Mouse (Mus musculus) lung, embryonic 16.5 days (tissue): Measurements from ENCODE around the gene Ankrd33b. TPM values are rescaled to one million over a fixed set of nuclear protein-coding genes. Genes with fewer than 3 reads are reported as not detected.

ENCODE experiments used
- ATAC-seq: fragments of 200-750 bp; cut with Nextera tagmentation; 2 replicates; pipeline ENCODE4 v1.8.0; 2017; ENCODE audit warnings: low read depth, mild to moderate bottlenecking, moderate library complexity
- H3K27ac ChIP-seq: fragments of 300-500 bp; sonication (generic); 2 replicates; pipeline ENCODE4 v1.5.1; 2014; ENCODE audit warnings: mild to moderate bottlenecking, control low read depth, low read length
- H3K27me3 ChIP-seq: fragments of 300-500 bp; sonication (generic); 2 replicates; pipeline ENCODE4 v1.6.1; 2014; ENCODE audit warnings: low read depth, low read length, mixed read lengths; ENCODE audit not compliant: control insufficient read depth, insufficient read depth
- H3K36me3 ChIP-seq: fragments of 300-500 bp; sonication (generic); 2 replicates; pipeline ENCODE4 v1.6.1; 2014; ENCODE audit warnings: low read length; ENCODE audit not compliant: control insufficient read depth, insufficient read depth
- H3K4me1 ChIP-seq: fragments of 300-500 bp; sonication (generic); replicated peaks from 2 replicates; pipeline ENCODE4 v1.6.1; 2014; ENCODE audit warnings: low read length, mixed read lengths; ENCODE audit not compliant: control insufficient read depth, insufficient read depth
- H3K4me2 ChIP-seq: fragments of 300-500 bp; sonication (generic); 2 replicates; pipeline ENCODE4 v1.6.1; 2014; ENCODE audit warnings: low read depth, low read length, control low read depth
- H3K4me3 ChIP-seq: fragments of 300-500 bp; sonication (generic); 2 replicates; pipeline ENCODE4 v1.5.1; 2014; ENCODE audit warnings: mild to moderate bottlenecking, low read length, control low read depth
- H3K9ac ChIP-seq: fragments of 300-500 bp; sonication (generic); 2 replicates; pipeline ENCODE4 v1.6.1; 2014; ENCODE audit warnings: low read length, control low read depth
- H3K9me3 ChIP-seq: fragments of 300-500 bp; sonication (generic); 2 replicates; pipeline ENCODE4 v1.6.1; 2016; ENCODE audit warnings: low read length; ENCODE audit not compliant: control insufficient read depth
- whole genome bisulfite sequencing: fragments of 180-500 bp; shearing (Covaris S2); extraction: QIAGEN DNeasy Blood & Tissue Kit; methylation state at CpG from one replicate; pipeline ENCODE4 v1.1.7; 2014; 5-methylcytosine and 5-hydroxymethylcytosine counted together
- polyA plus RNA-seq: library from polyadenylated mRNA; unstranded; fragments of >200 nt; fragmentation: Nextera tagmentation; extraction: Ambion mirVana; gene quantifications from 2 replicates; pipeline ENCODE4 v1.2.1, GENCODE M21; 2015

Gene Ankrd33b
- polyA plus RNA-seq, 1 experiment from 2014 or later = 3.9 TPM

- Histone ChIP-seq H3K27me3 (no peaks in the 10 kb centered on the region), H3K9me3 (0 out of 2 replicates have a peak, but pooled peaks cover under 1% of the 10 kb centered on the region), H3K9ac (no peak overlapping the region), H3K4me1 (no peaks in the 10 kb centered on the region), H3K36me3 (no peaks in the 10 kb centered on the region), H3K4me3 (no peak overlapping the region), H3K4me2 (no peak overlapping the region), H3K27ac (no peak overlapping the region)
- WGBS = 83% methylated on average over 12 of the region's 12 CpGs
- ATAC-seq = no peak
These were observed 34.8 kb upstream of the Ankrd33b start for GRCm38 (mm10) chr15:31402200-31402892.

GRCm38 (mm10) chr15:31400974-31401373, 33.4 kb upstream of the Ankrd33b start:
- H3K9ac ChIP-seq = no peak overlapping the region
- ATAC-seq = peak; percentile 49; the same call in 1 of the 2 replicates
- H3K36me3 ChIP-seq = no peaks in the 10 kb centered on the region
- no peaks in the 10 kb centered on the region for H3K27me3 ChIP-seq
- no peak overlapping the region for H3K4me2 ChIP-seq
- H3K9me3 ChIP-seq = 0 out of 2 replicates have a peak, but pooled peaks cover 2% of the 10 kb centered on the region
- H3K27ac ChIP-seq = no peak overlapping the region
- no peaks in the 10 kb centered on the region for H3K4me1 ChIP-seq
- 27% methylated on average over 3 of the region's 3 CpGs for WGBS
- H3K4me3 ChIP-seq = no peak overlapping the region

- no peaks in the 10 kb centered on the region for H3K27me3 ChIP-seq
- WGBS = 91% methylated on average over 13 of the region's 13 CpGs
- no peak overlapping the region for H3K9ac ChIP-seq
- no peak overlapping the region for H3K27ac ChIP-seq
- H3K36me3 ChIP-seq = no peaks in the 10 kb centered on the region
- H3K4me2 ChIP-seq = no peak overlapping the region
- no peak for ATAC-seq
- H3K9me3 ChIP-seq = 0 out of 2 replicates have a peak, but pooled peaks cover 2% of the 10 kb centered on the region
- H3K4me1 ChIP-seq = no peaks in the 10 kb centered on the region
- no peak overlapping the region for H3K4me3 ChIP-seq
These were observed 31.2 kb upstream of the Ankrd33b start for GRCm38 (mm10) chr15:31398769-31399168.

- no peak for ATAC-seq
- H3K9ac ChIP-seq = no peak overlapping the region
- 0 out of 2 replicates have a peak, but pooled peaks cover 2% of the 10 kb centered on the region for H3K9me3 ChIP-seq
- H3K27me3 ChIP-seq = no peaks in the 10 kb centered on the region
- no peak overlapping the region for H3K4me3 ChIP-seq
- no peaks in the 10 kb centered on the region for H3K36me3 ChIP-seq
- WGBS = 73% methylated on average over 3 of the region's 3 CpGs
- H3K4me1 ChIP-seq = no peaks in the 10 kb centered on the region
- no peak overlapping the region for H3K4me2 ChIP-seq
- no peak overlapping the region for H3K27ac ChIP-seq
These were observed 29.9 kb upstream of the Ankrd33b start for GRCm38 (mm10) chr15:31397379-31397778.

- Histone ChIP-seq H3K9me3 (0 out of 2 replicates have a peak, but pooled peaks cover 2% of the 10 kb centered on the region), H3K9ac (no peak overlapping the region), H3K4me3 (no peak overlapping the region), H3K4me1 (no peaks in the 10 kb centered on the region), H3K36me3 (no peaks in the 10 kb centered on the region), H3K27ac (no peak overlapping the region), H3K4me2 (no peak overlapping the region), H3K27me3 (no peaks in the 10 kb centered on the region)
- WGBS = 62% methylated on average over 5 of the region's 5 CpGs
- no peak for ATAC-seq
These were observed 29.2 kb upstream of the Ankrd33b start for GRCm38 (mm10) chr15:31396755-31397154.

- Histone ChIP-seq H3K9ac (no peak overlapping the region), H3K4me1 (no peaks in the 10 kb centered on the region), H3K9me3 (0 out of 2 replicates have a peak, but pooled peaks cover 2% of the 10 kb centered on the region), H3K4me3 (no peak overlapping the region), H3K36me3 (no peaks in the 10 kb centered on the region), H3K4me2 (no peak overlapping the region), H3K27ac (no peak overlapping the region), H3K27me3 (no peaks in the 10 kb centered on the region)
- ATAC-seq = no peak
- WGBS = 89% methylated on average over 4 of the region's 4 CpGs
These were observed 28.5 kb upstream of the Ankrd33b start for GRCm38 (mm10) chr15:31395986-31396385.

GRCm38 (mm10) chr15:31393402-31393801, 25.9 kb upstream of the Ankrd33b start:
- no peak for ATAC-seq
- no peak overlapping the region for H3K27ac ChIP-seq
- no peak overlapping the region for H3K4me2 ChIP-seq
- H3K27me3 ChIP-seq = no peaks in the 10 kb centered on the region
- 83% methylated on average over 6 of the region's 6 CpGs for WGBS
- H3K36me3 ChIP-seq = no peaks in the 10 kb centered on the region
- no peaks in the 10 kb centered on the region for H3K4me1 ChIP-seq
- no peak overlapping the region for H3K4me3 ChIP-seq
- no peak overlapping the region for H3K9ac ChIP-seq
- H3K9me3 ChIP-seq = 0 out of 2 replicates have a peak, but pooled peaks cover 2% of the 10 kb centered on the region

- no peak for ATAC-seq
- Histone ChIP-seq H3K4me2 (no peak overlapping the region), H3K4me1 (no peaks in the 10 kb centered on the region), H3K27ac (no peak overlapping the region), H3K4me3 (no peak overlapping the region), H3K27me3 (no peaks in the 10 kb centered on the region), H3K9ac (no peak overlapping the region), H3K9me3 (0 out of 2 replicates have a peak, but pooled peaks cover 2% of the 10 kb centered on the region), H3K36me3 (no peaks in the 10 kb centered on the region)
- WGBS = 83% methylated on average over 7 of the region's 7 CpGs
These were observed 25.2 kb upstream of the Ankrd33b start for GRCm38 (mm10) chr15:31392705-31393104.

- no peak for ATAC-seq
- H3K9me3 ChIP-seq = no peaks in the 10 kb centered on the region; the same call in 1 of the 2 replicates
- H3K27me3 ChIP-seq = no peaks in the 10 kb centered on the region
- H3K4me3 ChIP-seq = no peak overlapping the region
- H3K36me3 ChIP-seq = no peaks in the 10 kb centered on the region
- no peak overlapping the region for H3K9ac ChIP-seq
- H3K4me2 ChIP-seq = no peak overlapping the region
- 83% methylated on average over 4 of the region's 4 CpGs for WGBS
- H3K27ac ChIP-seq = no peak overlapping the region
- no peaks in the 10 kb centered on the region for H3K4me1 ChIP-seq
These were observed 24.6 kb upstream of the Ankrd33b start for GRCm38 (mm10) chr15:31392135-31392534.
